Comparison of ENCODE assay signal across 8 mouse cellular contexts in genomic region chr19:50184901-50185623, GRCm38 (mm10).
DNase-seq lines count a peak whose midpoint lies in the region; ATAC-seq and TF ChIP-seq lines count a peak whose summit lies in the region.

No protein-coding gene starts in this region.

- H3K27ac ChIP-seq in intestine, postnatal 0 days (ENCODE audit: low read depth, low read length) = no peak overlapping the region
- no peak overlapping the region for H3K27ac ChIP-seq in intestine, embryonic 16.5 days (ENCODE audit: low read length)
- no peak overlapping the region for H3K27ac ChIP-seq in embryonic facial prominence, embryonic 10.5 days (replicated peaks)
- no peak overlapping the region for H3K27ac ChIP-seq in neural tube, embryonic 11.5 days (ENCODE audit: low read depth, low read length)

- no peaks in the 10 kb centered on the region for H3K36me3 ChIP-seq in intestine, postnatal 0 days (ENCODE audit: control insufficient read depth, insufficient read depth)
- H3K36me3 ChIP-seq in intestine, embryonic 16.5 days (ENCODE audit: control insufficient read depth, insufficient read depth, low read length) = no peaks in the 10 kb centered on the region
- no peaks in the 10 kb centered on the region for H3K36me3 ChIP-seq in embryonic facial prominence, embryonic 10.5 days (replicated peaks)
- no peaks in the 10 kb centered on the region for H3K36me3 ChIP-seq in neural tube, embryonic 11.5 days (ENCODE audit: control insufficient read depth, insufficient read depth, low read length)

- 47% methylated on average over 21 of the region's 21 CpGs for WGBS in intestine, postnatal 0 days
- WGBS in intestine, embryonic 16.5 days = 50% methylated on average over 21 of the region's 21 CpGs
- WGBS in embryonic facial prominence, embryonic 10.5 days = 61% methylated on average over 21 of the region's 21 CpGs
- WGBS in neural tube, embryonic 11.5 days = 58% methylated on average over 21 of the region's 21 CpGs

- intact Hi-C loops in left cerebral cortex, postnatal 10 days (cut with DNase I) = no loop called here

- no peaks in the 10 kb centered on the region for H3K9me3 ChIP-seq in intestine, postnatal 0 days (ENCODE audit: control insufficient read depth)
- no peaks in the 10 kb centered on the region for H3K9me3 ChIP-seq in intestine, embryonic 16.5 days (ENCODE audit: control insufficient read depth, low read length)
- H3K9me3 ChIP-seq in embryonic facial prominence, embryonic 10.5 days = no peaks in the 10 kb centered on the region
- no peaks in the 10 kb centered on the region for H3K9me3 ChIP-seq in neural tube, embryonic 11.5 days (ENCODE audit: control insufficient read depth, low read length)

- DNase-seq in adipocyte (ENCODE audit: low spot score) = peak; percentile 52
- DNase-seq in embryonic facial prominence, embryonic 10.5 days (ENCODE audit: low spot score) = peak; percentile 64
- peak; percentile 55 to 69 for DNase-seq in left cerebral cortex, postnatal 10 days (ENCODE audit: extremely low spot score in 1 of 2, low spot score in 2 of 2)
- peak; percentile 69 for DNase-seq in neural tube, embryonic 11.5 days (ENCODE audit: low spot score)
- no peak for DNase-seq in spleen, adult 18-20 months

- H3K4me1 ChIP-seq in intestine, postnatal 0 days (replicated peaks; ENCODE audit: control insufficient read depth, insufficient read depth, low read length) = no peaks in the 10 kb centered on the region
- H3K4me1 ChIP-seq in intestine, embryonic 16.5 days (ENCODE audit: control insufficient read depth, insufficient read depth, low read length) = no peaks in the 10 kb centered on the region
- no peaks in the 10 kb centered on the region for H3K4me1 ChIP-seq in embryonic facial prominence, embryonic 10.5 days
- H3K4me1 ChIP-seq in neural tube, embryonic 11.5 days (ENCODE audit: control insufficient read depth, insufficient read depth, low read length) = no peaks in the 10 kb centered on the region

- no peak overlapping the region for H3K4me2 ChIP-seq in intestine, postnatal 0 days (replicated peaks; ENCODE audit: low read depth)
- H3K4me2 ChIP-seq in intestine, embryonic 16.5 days (ENCODE audit: low read depth, low read length) = no peak overlapping the region
- no peak overlapping the region for H3K4me2 ChIP-seq in neural tube, embryonic 11.5 days (ENCODE audit: low read depth)

- H3K9ac ChIP-seq in intestine, postnatal 0 days (ENCODE audit: low read depth, low read length) = no peak overlapping the region
- H3K9ac ChIP-seq in intestine, embryonic 16.5 days (ENCODE audit: low read depth, low read length) = no peak overlapping the region
- no peak overlapping the region for H3K9ac ChIP-seq in neural tube, embryonic 11.5 days (ENCODE audit: low read length)

- TF ChIP-seq CTCF in intestine, postnatal 0 days (IDR thresholded peaks at IDR 0.05; ENCODE audit: low read depth) = peak; percentile 78

- H3K4me3 ChIP-seq in intestine, postnatal 0 days (ENCODE audit: low read depth, low read length) = no peak overlapping the region
- H3K4me3 ChIP-seq in intestine, embryonic 16.5 days (ENCODE audit: low read length) = no peak overlapping the region
- no peak overlapping the region for H3K4me3 ChIP-seq in embryonic facial prominence, embryonic 10.5 days
- no peak overlapping the region for H3K4me3 ChIP-seq in neural tube, embryonic 11.5 days (ENCODE audit: low read depth, low read length)

- no peaks in the 10 kb centered on the region for H3K27me3 ChIP-seq in intestine, postnatal 0 days (replicated peaks; ENCODE audit: control insufficient read depth, insufficient read depth, low read length)
- H3K27me3 ChIP-seq in intestine, embryonic 16.5 days (replicated peaks; ENCODE audit: control insufficient read depth, insufficient read depth, low read length) = no peaks in the 10 kb centered on the region
- no peaks in the 10 kb centered on the region for H3K27me3 ChIP-seq in embryonic facial prominence, embryonic 10.5 days (replicated peaks; ENCODE audit: low read depth, poor library complexity, severe bottlenecking)
- H3K27me3 ChIP-seq in neural tube, embryonic 11.5 days (ENCODE audit: control insufficient read depth, insufficient read depth, low read length) = no peaks in the 10 kb centered on the region

- no peak for ATAC-seq in intestine, postnatal 0 days
- no peak for ATAC-seq in intestine, embryonic 16.5 days
- peak; percentile 91 to 93 for ATAC-seq in hematopoietic stem cell, adult 5-6 weeks (replicated peaks in 1 of 2; ENCODE audit: insufficient read depth in 1 of 2, low FRiP score in 2 of 2, low TSS enrichment in 1 of 2, low read depth in 1 of 2, poor library complexity in 2 of 2, severe bottlenecking in 2 of 2)
- ATAC-seq in neural tube, embryonic 11.5 days (ENCODE audit: insufficient read depth, low FRiP score, low TSS enrichment) = peak; percentile 36

Comparison
In these comparisons a context has a peak if more than half of its experiments do, and no peak if none do; other contexts are left out.
1. ATAC-seq: peak in hematopoietic stem cell, adult 5-6 weeks (2 of 2) and neural tube, embryonic 11.5 days (single experiment); none in intestine, postnatal 0 days (single experiment) and intestine, embryonic 16.5 days (single experiment).
2. DNase-seq: peak in adipocyte (single experiment), embryonic facial prominence, embryonic 10.5 days (single experiment), left cerebral cortex, postnatal 10 days (2 of 2) and neural tube, embryonic 11.5 days (single experiment); none in spleen, adult 18-20 months (0 of 2).